Comparison of ENCODE assay signal across 30 mouse cellular contexts in genomic region chr13:24849318-24849717, GRCm38 (mm10). TPM values are rescaled to one million over a fixed set of nuclear protein-coding genes. Genes with fewer than 3 reads are reported as not detected.
DNase-seq lines count a peak whose midpoint lies in the region; ATAC-seq and TF ChIP-seq lines count a peak whose summit lies in the region.
"Had no signal": no experiment of that assay in that cellular context is flagged by ENCODE, and none has a peak within 500 bp of the region (broad histone marks: within the 10 kb centered on the region; RNA-seq: fewer than 3 reads in every experiment).

No protein-coding gene starts in this region.

- no peak overlapping the region; the same call in 1 of the 2 replicates for H3K27ac ChIP-seq in intestine, postnatal 0 days (ENCODE audit: low read depth, low read length)
- H3K27ac ChIP-seq: heart, embryonic 10.5 days; heart, embryonic 15.5 days; hindbrain, embryonic 12.5 days; hindbrain, postnatal 0 days; left cerebral cortex, adult 2 months; limb, embryonic 13.5 days; liver, embryonic 12.5 days; midbrain, embryonic 12.5 days; neural tube, embryonic 13.5 days had no signal

- DNase-seq in embryo, embryonic 10 days (ENCODE audit: low spot score): peak; percentile 2
- no peak for DNase-seq in embryo, embryonic 11 days
- DNase-seq in kidney, adult 9 months: peak; percentile 59
- no peak for DNase-seq in kidney, postnatal 4 days
- DNase-seq in fat pad, adult 2 months (ENCODE audit: extremely low read depth, low read depth, low spot score): peak; percentile 68
- DNase-seq in B cell, adult 2 months: no peak
- DNase-seq in adipocyte (ENCODE audit: low spot score): no peak
- DNase-seq: adrenal gland, postnatal 10 days; cerebellum, adult 11 months; cerebellum, adult 9-10 months; cerebellum, postnatal 36 days; forebrain, postnatal 0 days; gastrocnemius, postnatal 10 days; kidney, postnatal 10 days; liver, postnatal 0 days; lung, postnatal 4 days; right cerebral cortex, postnatal 4 days had no signal

- ATAC-seq in intestine, postnatal 0 days: peak; percentile 55
- ATAC-seq: forebrain, postnatal 0 days; hindbrain, postnatal 0 days; liver, embryonic 12.5 days; liver, postnatal 0 days had no signal

- no peak overlapping the region for H3K9ac ChIP-seq in intestine, postnatal 0 days (ENCODE audit: low read depth, low read length)
- H3K9ac ChIP-seq: forebrain, postnatal 0 days; heart, embryonic 15.5 days; hindbrain, embryonic 12.5 days; limb, embryonic 13.5 days; liver, embryonic 12.5 days; liver, postnatal 0 days; midbrain, embryonic 12.5 days; neural tube, embryonic 13.5 days had no signal

- H3K27me3 ChIP-seq in intestine, postnatal 0 days (replicated peaks; ENCODE audit: control insufficient read depth, insufficient read depth, low read length): no peaks in the 10 kb centered on the region
- H3K27me3 ChIP-seq: heart, embryonic 15.5 days; hindbrain, embryonic 12.5 days; limb, embryonic 13.5 days; midbrain, embryonic 12.5 days; neural tube, embryonic 13.5 days had no signal

- no peaks in the 10 kb centered on the region for H3K36me3 ChIP-seq in intestine, postnatal 0 days (ENCODE audit: control insufficient read depth, insufficient read depth)
- H3K36me3 ChIP-seq: heart, embryonic 10.5 days; heart, embryonic 15.5 days; hindbrain, embryonic 12.5 days; limb, embryonic 13.5 days; liver, embryonic 12.5 days; midbrain, embryonic 12.5 days; neural tube, embryonic 13.5 days had no signal

- H3K4me3 ChIP-seq in intestine, postnatal 0 days (ENCODE audit: low read depth, low read length): no peak overlapping the region
- H3K4me3 ChIP-seq: heart, embryonic 10.5 days; heart, embryonic 15.5 days; hindbrain, embryonic 12.5 days; left cerebral cortex, adult 2 months; limb, embryonic 13.5 days; liver, embryonic 12.5 days; megakaryocyte, embryonic 14.5 days; midbrain, embryonic 12.5 days; neural tube, embryonic 13.5 days had no signal

- H3K4me1 ChIP-seq in intestine, postnatal 0 days (replicated peaks; ENCODE audit: control insufficient read depth, insufficient read depth, low read length): peaks cover 8% of the 10 kb centered on the region; the same call in 1 of the 2 replicates

- 42% methylated on average over 4 of the region's 4 CpGs for WGBS in intestine, postnatal 0 days

- no peak for TF ChIP-seq CTCF in intestine, postnatal 0 days (IDR thresholded peaks at IDR 0.05; ENCODE audit: low read depth)

- H3K9me3 ChIP-seq in intestine, postnatal 0 days (ENCODE audit: control insufficient read depth): no peaks in the 10 kb centered on the region
- H3K9me3 ChIP-seq: G1E; heart, embryonic 10.5 days; heart, embryonic 15.5 days; hindbrain, embryonic 12.5 days; limb, embryonic 13.5 days; liver, embryonic 12.5 days; megakaryocyte, embryonic 14.5 days; midbrain, embryonic 12.5 days; neural tube, embryonic 13.5 days had no signal

- no peak overlapping the region for H3K4me2 ChIP-seq in intestine, postnatal 0 days (replicated peaks; ENCODE audit: low read depth)
- H3K4me2 ChIP-seq: heart, embryonic 15.5 days; hindbrain, embryonic 12.5 days; limb, embryonic 13.5 days; liver, embryonic 12.5 days; midbrain, embryonic 12.5 days; neural tube, embryonic 13.5 days had no signal

RNA-seq across cellular contexts. Expression of gene D130043K22Rik, which starts 4.4 kb away (rescaled TPM):
- 1.5 and 1.6 TPM in 2 replicates for polyA plus RNA-seq in intestine, postnatal 0 days (2015; fragmentation: Nextera tagmentation; extraction: Ambion mirVana)
- polyA plus RNA-seq: G1E; spleen, adult 2 months had no signal

RNA-seq across cellular contexts. Expression of gene Tdp2, which starts 17.8 kb away (rescaled TPM):
- polyA plus RNA-seq in intestine, postnatal 0 days (2015; fragmentation: Nextera tagmentation; extraction: Ambion mirVana): 37.6 and 39.0 TPM in 2 replicates

RNA-seq across cellular contexts. Expression of gene Acot13, which starts 18.0 kb away (rescaled TPM):
- 183 and 185 TPM in 2 replicates for polyA plus RNA-seq in intestine, postnatal 0 days (2015; fragmentation: Nextera tagmentation; extraction: Ambion mirVana)

RNA-seq across cellular contexts. Expression of gene BC005537, which starts 47.9 kb away (rescaled TPM):
- polyA plus RNA-seq in intestine, postnatal 0 days (2015; fragmentation: Nextera tagmentation; extraction: Ambion mirVana): 15.4 and 17.5 TPM in 2 replicates

Comparison
In these comparisons a context has a peak if more than half of its experiments do, and no peak if none do; other contexts are left out.
1. DNase-seq: peak in embryo, embryonic 10 days (single experiment), kidney, adult 9 months (single experiment) and fat pad, adult 2 months (single experiment); none in embryo, embryonic 11 days (single experiment), kidney, postnatal 4 days (0 of 2), B cell, adult 2 months (0 of 2) and adipocyte (single experiment).